Mouse (Mus musculus) urinary bladder, postnatal 36 days (tissue): ENCODE results near the gene Man2b2.

Source experiments
- DNase-seq, 2 experiments: peaks; one replicate each; pipeline ENCODE4 v3.0.0; 2022; ENCODE audit warnings: low spot score in 2 of 2, mixed read lengths in 1 of 2

Man2b2 gene

DNA sequence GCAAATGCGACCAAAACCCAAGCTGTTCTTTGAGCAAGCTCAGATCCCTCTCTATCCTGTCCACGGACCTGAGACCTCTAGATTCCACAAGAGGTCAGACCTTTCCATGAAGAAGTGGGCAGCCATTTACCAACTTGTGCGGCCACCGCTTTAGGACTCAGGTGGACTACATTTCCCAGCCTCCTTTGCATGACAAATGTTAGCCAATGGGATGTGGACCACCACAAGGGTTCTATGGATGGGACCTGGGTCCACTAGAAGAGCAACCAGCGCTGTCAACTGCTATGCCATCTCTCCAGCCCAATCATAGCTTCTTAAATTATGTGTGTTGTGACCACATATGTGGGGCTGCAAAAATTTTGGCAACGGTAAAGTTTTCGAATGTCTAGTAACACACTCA is 819 bp upstream of the Man2b2 start:
- no peak for DNase-seq

- DNase-seq: no peak
Measured at GRCm38 (mm10) chr5:36829098-36829497, 1.4 kb downstream of the Man2b2 start.

DNA sequence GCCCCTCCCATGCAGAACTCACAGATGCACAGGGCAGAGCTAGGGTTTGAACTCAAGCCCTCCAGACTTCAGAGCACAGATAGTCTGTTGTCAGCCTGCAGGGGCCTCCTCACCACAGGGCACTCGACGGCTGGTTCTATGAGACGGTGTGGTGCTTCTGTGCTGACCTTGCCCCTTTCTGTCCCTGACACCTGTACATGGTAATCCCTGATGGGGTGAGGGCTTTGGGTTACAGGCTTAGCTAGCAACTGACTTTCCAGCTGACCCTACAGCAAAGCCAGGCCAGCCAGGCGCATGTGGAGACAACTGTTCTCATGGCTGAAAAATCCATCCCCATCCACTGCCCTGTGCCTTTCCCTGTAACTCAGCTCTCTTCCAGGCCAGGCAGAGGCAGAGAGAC is 7.5 kb downstream of the Man2b2 start:
- DNase-seq: no peak

DNA sequence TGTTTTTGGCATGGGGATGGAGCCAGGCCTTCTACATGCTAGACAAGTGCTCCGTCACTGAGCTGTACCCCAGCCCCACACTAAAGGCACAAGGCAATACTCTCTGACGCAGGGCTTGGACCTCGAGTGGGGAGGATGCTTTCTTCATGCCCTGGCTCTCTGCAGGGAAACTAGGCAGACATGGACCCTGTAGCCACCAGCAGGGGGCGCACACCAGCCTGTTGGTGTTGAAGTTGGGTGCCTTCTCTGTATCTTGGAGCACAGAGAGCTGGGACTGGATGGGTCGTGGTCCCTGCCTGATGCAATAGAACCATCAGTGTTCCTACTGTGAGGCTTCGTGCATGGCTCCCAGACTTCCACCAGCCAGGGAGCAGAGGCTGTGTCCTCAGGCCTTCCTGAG is 10.3 kb downstream of the Man2b2 start:
- DNase-seq: no peak

- no peak for DNase-seq
Measured at GRCm38 (mm10) chr5:36819742-36820141, 10.7 kb downstream of the Man2b2 start.

DNA sequence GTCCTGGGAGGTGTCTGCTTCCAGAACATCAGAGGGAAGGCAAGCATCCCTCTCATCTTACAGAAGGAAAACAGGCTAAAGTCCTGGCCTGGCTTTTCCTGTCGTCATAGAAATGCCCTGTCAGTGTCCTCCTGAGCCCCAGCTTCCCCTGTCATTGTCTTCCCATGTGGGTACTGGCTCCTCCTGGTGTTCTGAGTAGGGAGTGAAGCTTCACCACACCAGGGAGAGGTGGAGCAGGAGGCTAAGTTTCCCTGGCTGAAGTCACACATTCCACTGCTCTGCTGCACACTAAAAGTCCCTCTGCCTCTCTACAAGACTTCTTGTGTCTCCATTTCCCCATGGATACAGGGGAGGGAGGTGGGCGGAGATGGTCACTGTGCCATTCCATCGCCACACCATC is 12.7 kb downstream of the Man2b2 start:
- no peak for DNase-seq

DNA sequence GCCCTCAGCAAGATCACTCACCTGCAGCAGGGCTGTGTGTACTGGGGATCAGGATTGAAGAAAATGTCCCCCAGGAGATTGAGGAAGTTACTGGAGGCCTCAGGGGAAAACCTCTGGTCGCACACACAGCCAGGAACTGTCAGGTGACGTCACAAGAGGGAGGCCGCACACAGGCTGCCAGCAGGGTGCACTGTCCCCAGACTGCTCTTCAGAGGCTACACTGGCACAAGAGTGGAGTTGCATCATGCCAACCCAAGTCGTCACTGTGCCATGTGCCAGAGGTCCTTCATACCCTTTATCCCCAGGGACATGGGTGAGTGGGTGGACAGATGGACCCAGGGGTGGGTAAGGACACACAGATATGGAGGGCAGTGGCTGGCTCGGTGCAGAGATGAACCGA is 15.9 kb downstream of the Man2b2 start:
- DNase-seq: no peak

DNA sequence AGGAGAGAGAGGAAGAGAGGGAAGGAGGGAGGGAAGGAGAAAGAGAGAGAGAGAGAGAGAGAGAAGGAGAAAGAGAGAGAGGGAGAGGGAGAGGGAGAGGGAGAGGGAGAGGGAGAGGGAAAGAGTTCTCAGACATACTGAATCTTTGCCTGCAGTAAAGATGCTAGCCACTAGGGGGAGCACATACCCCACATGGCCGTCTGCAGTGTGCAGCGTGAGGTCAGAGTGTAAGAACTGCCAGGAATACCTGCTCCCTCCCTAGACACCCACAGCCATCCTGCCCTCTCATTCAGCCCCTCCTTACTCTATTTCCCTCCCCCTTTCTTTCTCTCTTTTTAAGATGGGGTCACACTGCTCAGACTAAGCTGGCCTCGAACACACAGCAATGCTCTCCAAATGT is 19.0 kb downstream of the Man2b2 start:
- peak; percentile 26 to 50 for DNase-seq

DNA sequence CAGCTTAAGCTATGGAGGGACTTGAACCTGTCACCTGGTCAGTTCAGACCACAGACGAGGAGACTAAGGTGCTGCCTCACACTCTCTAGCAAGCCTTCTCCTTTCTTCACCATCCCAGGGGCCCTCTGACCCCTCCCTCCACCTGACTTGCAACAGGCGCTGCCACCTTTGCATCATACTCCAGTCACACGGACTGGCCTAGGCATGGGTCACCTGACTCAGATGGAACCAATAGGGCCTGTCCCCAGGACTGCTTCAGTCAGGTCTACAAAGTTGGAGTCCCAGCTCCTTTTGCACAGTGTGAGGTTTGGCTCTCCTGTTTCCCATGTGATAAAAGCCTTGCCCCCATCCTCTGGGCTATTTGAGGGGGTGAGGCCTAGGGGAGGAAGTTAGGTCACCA is 19.8 kb downstream of the Man2b2 start:
- no peak for DNase-seq

DNA sequence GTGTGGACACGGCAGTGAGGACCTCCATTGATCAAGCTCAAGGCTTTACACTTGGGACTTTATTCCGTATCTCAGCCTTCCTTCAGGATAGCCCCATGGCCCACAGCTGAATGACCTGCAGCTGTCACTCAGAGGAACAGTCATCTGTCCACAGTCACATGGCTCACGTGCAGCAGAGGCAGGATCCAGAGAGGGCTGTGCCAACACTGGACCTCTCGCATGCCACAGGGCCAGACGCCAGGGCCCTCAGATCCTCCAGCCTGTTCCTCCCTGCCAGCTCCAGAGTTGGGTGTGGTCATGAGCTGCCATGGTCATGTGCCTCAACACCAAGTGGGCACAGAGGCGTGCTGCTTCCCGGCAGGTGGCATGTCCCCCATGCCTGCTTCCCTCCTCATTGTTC is 21.3 kb downstream of the Man2b2 start:
- no peak for DNase-seq

DNA sequence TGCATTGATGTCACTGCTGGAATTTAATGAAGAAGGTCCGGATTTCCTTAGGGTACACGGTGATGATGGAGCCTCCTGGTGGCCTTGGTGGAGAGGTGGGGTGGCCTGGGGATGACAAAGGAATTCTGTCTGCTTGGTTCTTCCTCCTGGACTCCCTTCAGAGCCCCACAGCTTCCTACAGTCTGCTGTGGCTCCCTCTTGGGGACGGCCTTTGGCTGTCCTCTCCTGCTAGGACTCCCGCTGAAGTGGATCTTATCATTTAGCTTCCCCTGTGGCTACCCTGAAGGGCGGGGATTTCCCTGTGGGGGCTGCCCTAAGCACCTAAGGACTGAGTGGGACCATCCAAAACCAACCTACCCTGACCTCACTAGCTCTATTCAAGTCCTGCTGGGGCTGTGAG is 23.3 kb downstream of the Man2b2 start:
- no peak for DNase-seq

- no peak for DNase-seq
Measured at GRCm38 (mm10) chr5:36797291-36797690, 33.2 kb downstream of the Man2b2 start.

DNA sequence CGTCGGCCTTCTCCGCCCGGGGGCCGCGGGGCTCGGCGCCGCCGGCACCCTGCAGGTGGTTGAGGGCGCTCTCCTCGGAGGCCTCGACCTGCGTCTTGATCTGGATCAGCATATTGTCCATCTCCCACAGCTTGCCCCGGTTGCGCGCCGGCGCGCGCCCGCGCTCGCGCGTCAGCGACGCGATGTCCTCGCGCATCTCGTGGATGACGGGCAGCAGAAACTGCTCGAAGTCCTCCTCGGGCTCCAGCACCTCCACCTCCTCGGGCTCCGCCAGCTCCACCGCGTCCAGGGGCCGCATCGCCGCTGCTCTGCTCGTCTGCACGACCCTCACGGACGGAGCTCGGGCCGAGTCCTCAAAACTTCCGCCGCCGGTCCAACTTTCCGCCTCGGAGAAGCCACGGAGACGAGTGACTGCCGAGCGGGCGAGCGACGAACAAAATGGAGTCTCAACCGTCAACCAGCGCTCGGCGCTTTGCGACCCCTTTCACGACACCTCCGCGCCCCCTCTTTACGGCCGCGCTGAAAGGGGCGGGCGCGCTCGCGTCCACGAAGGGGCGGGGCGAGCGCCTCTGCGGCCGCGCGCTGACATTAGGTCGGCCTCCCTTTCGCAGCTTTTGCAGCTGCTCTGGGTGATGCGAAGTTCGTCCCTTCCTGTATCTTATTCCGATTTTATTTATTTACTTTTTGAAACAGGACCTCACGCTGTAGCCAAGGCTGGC is 34.0 kb downstream of the Man2b2 start, which contains the start of gene Mrfap1:
Gene Mrfap1 (minus strand): TSS at position 477 of the 719 bp plus-strand sequence.
- DNase-seq: peak; percentile 92 to 93

DNA sequence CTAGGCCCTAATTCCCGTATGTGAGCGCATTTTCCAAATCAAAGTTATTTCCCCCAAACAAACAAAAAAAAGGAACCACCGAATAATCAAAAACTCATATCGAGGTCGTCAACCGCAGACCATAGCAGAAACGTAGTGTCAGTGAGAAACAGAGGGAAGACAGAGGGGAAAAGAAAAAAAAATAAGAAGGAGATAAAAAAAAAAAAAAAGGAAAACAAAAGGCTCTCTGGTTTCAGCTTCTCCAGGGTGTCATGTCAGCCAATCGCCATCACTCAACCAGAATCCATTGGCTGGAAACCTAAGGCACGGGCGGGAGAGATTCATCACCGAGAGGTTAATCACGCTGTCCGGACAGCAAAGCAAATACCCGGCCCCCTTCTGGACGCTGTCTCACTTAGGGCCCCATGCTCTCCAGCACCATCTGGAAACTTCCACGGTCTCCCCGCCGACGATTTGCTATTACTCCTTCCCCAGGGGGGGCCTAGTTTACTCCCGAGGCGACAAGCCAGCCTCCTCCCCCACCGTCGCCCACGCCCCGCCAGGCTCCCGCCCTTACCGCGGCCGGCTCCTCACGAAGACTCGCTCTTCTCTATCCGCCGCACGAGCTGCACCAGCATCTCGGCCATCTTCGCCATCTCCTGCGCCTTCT is 34.7 kb downstream of the Man2b2 start:
- DNase-seq: peak; percentile 47 to 63

DNA sequence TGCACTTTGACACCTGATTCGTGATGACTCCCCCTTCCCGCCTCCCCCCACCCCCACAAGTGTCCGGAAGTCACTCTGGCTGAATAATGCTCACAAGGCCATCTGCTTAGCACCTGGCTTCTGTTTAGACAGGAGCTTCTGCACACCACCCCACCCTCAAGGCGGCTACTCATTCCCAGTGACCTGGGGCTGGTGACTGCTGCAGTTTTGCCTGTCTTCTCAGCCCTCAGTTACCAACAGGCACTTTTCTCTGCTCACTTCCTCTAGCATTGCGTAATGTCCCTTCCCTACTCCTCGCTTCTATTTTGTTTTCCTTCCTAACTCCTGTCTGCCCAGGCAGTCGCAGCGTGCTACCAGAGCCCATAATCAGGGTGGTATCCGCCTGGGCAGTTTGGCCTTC is 38.6 kb downstream of the Man2b2 start:
- DNase-seq: no peak

GRCm38 (mm10) chr5:36786052-36786451 is 44.4 kb downstream of the Man2b2 start:
- no peak for DNase-seq

DNA sequence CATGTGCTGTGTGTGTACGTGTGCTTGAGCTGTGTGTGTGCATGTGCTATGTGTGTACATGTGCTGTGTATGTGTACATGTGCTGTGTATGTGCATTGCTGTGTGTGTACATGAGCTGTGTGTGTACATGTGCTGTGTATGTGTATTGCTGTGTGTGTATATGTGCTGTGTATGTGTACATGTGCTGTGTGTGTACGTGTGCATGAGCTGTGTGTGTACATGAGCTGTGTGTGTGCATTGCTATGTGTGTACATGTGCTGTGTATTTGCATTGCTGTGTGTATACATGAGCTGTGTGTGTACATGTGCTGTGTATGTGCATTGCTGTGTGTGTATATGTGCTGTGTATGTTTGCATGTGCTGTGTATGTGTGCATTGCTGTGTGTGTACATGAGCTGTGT is 50.9 kb downstream of the Man2b2 start:
- DNase-seq: no peak

DNA sequence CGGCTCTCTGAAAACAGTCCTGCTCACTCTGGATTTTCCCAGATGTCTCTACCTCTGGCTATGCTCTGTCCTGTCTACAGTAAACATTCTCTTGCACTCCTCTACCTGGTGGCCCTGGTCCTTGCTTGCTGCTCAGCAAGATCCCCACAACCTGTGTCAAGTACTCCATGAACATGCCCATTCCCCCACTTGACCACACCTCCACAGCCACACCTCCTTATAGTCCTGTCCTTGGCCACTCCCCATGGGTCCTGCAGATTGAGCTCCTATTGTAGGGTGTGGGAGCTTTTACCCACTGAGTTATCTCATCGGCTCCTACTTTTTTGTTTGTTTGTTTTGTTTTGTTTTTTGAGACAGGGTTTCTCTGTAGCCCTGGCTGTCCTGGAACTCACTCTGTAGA is 51.6 kb downstream of the Man2b2 start:
- no peak for DNase-seq

DNA sequence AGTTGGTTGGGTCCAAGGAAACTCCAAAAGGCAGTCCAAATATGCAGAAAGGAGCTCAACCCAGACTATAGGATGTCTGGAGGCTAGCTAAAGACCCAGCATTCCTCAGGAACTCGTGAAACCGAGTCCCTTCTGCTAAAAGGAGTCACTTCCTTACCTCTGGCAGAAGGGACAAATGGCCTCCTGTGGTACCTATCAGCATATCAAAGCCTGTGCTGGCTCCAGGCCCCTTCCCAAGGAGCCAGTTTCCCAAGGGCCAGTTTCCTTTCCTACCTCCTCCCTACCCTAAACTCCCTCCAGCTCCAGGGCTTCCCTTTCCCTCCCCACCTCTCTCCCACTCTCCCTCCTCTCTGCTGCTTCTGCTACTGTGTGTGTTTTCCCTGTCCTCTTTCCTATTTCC is 53.3 kb downstream of the Man2b2 start:
- DNase-seq: no peak

GRCm38 (mm10) chr5:36776021-36776575 is 54.4 kb downstream of the Man2b2 start:
- DNase-seq: no peak

DNA sequence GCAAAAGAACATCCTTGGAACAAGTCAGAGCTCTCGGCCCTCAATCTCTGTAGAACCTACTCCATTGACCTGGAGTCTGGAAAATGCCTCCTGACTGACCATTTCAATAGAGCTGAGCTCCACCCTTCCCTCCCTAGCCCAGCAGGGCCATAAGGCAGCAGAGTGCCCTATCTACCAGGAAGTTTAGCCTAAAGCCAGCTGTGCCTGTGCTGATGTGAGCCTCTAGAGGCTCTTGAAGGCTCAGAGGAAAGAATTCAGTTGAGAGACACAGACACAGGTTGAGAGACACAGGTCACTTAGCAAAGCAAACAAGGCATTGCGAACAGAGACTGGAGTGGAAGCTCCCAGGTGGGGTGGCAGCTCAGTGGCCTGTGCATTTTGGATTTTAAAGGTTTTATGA is 55.1 kb downstream of the Man2b2 start:
- no peak for DNase-seq

DNA sequence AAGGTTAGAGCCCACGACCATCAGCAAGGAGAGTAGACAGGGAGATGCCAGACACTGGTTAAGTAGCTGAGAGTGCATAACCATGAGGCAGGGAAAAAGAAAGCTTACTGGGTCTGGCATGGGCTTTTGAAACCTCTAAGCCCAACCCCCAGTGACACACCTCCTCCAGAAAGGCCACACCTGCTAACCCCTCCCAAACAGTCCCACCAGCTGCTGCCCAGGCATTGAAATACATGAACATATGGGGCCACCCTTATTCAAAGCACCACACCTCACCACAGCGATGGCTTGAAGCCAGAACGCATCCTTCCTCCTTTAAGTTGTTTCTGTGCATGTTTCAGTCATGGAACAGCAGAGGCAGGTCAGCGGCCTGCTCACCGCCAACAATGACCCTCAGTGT is 57.9 kb downstream of the Man2b2 start:
- DNase-seq: no peak

DNA sequence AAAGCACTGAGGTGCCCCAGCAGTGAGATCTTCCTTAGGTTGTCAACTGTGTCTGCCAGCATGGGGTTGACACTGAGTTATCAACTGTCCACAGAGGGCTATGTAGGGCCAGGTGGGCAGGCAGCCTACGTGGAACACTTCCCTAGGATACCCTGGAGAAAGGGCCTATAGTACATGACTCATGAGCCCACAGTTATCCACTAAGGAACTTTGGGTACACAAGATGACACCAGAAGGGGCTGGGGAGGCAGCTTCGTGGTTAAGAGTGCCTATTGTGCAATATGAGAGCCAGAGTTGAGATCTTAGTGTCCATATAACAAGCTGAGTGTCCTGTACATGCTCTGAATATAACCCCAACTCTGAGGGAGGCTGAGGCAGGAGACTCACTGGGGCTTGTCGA is 60.9 kb downstream of the Man2b2 start:
- DNase-seq: no peak
